Mouse (Mus musculus) MEL (cell line): Measurements from ENCODE around the gene Bin2. TPM values are rescaled to one million over a fixed set of nuclear protein-coding genes. Genes with fewer than 3 reads are reported as not detected.

ENCODE experiments used
- DNase-seq: peaks from one replicate; pipeline ENCODE4 v3.0.0; 2011; ENCODE audit warnings: low read depth, low spot score
- H3K27ac ChIP-seq: 2 replicates; pipeline ENCODE4 v1.5.1; 2012; ENCODE audit warnings: low read depth, mild to moderate bottlenecking, control low read depth, low read length, moderate library complexity; ENCODE audit not compliant: control insufficient read depth
- H3K27me3 ChIP-seq, 2 experiments: fragments of 150-350 bp in 1 of 2; sonication (generic) in 1 of 2; 2 replicates each; pipeline ENCODE4 v1.6.1; 2012; ENCODE audit warnings: low read length in 2 of 2, mild to moderate bottlenecking in 2 of 2, improper control_type of control experiment in 1 of 2, moderate library complexity in 1 of 2; ENCODE audit not compliant: insufficient read depth in 2 of 2, control insufficient read depth in 1 of 2
- H3K36me3 ChIP-seq, 2 experiments: 2 replicates each; pipeline ENCODE4 v1.6.1; 2012 to 2014; ENCODE audit warnings: low read length in 2 of 2, improper control_type of control experiment in 1 of 2, inconsistent platforms in 1 of 2, mild to moderate bottlenecking in 1 of 2; ENCODE audit not compliant: insufficient read depth in 2 of 2, control insufficient read depth in 1 of 2
- H3K4me1 ChIP-seq, 2 experiments: fragments of 150-350 bp in 1 of 2; sonication (generic) in 1 of 2; 2 replicates each; pipeline ENCODE4 v1.6.1; 2012; ENCODE audit warnings: low read length in 2 of 2, improper control_type of control experiment in 1 of 2, mild to moderate bottlenecking in 1 of 2; ENCODE audit not compliant: insufficient read depth in 2 of 2, control insufficient read depth in 1 of 2
- H3K4me3 ChIP-seq, 2 experiments: fragments of 150-350 bp in 1 of 2; sonication (generic) in 1 of 2; 2 replicates each; pipeline ENCODE4 v1.5.1; 2012; ENCODE audit warnings: low read depth in 2 of 2, low read length in 2 of 2, mild to moderate bottlenecking in 2 of 2, moderate library complexity in 2 of 2, control low read depth in 1 of 2, improper control_type of control experiment in 1 of 2; ENCODE audit not compliant: control insufficient read depth in 1 of 2, insufficient read depth in 1 of 2
- H3K79me2 ChIP-seq: 2 replicates; pipeline ENCODE4 v1.6.1; 2012; ENCODE audit warnings: mild to moderate bottlenecking, low read length, moderate library complexity; ENCODE audit not compliant: control insufficient read depth, poor library complexity, insufficient read depth
- H3K9ac ChIP-seq: 2 replicates; pipeline ENCODE4 v1.6.1; 2012; ENCODE audit warnings: low read depth, mild to moderate bottlenecking, control low read depth, low read length, moderate library complexity; ENCODE audit not compliant: control insufficient read depth, poor library complexity, severe bottlenecking
- H3K9me3 ChIP-seq: fragments of 150-350 bp; sonication (generic); replicated peaks from 2 replicates; pipeline ENCODE4 v1.6.1; 2012; ENCODE audit warnings: mild to moderate bottlenecking, low read length, improper control_type of control experiment, moderate library complexity; ENCODE audit not compliant: insufficient read depth
- BHLHE40 ChIP-seq: IDR thresholded peaks from 2 replicates; pipeline ENCODE4 v1.6.1; 2012; ENCODE audit warnings: low read depth, mild to moderate bottlenecking, inconsistent platforms, low read length, improper control_type of control experiment, borderline replicate concordance
- CHD2 ChIP-seq: IDR thresholded peaks from 2 replicates; pipeline ENCODE4 v1.6.1; 2011; ENCODE audit warnings: low read length, improper control_type of control experiment
- CTCF ChIP-seq, 3 experiments: IDR thresholded peaks in 2 of 3; conservative IDR thresholded peaks in 1 of 3; 2 replicates each; pipeline ENCODE4 v1.5.1; 2011 to 2012; ENCODE audit warnings: low read length in 3 of 3, low read depth in 2 of 3, mild to moderate bottlenecking in 2 of 3, improper control_type of control experiment in 1 of 3, inconsistent platforms in 1 of 3, mixed read lengths in 1 of 3, moderate library complexity in 1 of 3; ENCODE audit not compliant: control insufficient read depth in 1 of 3, insufficient read depth in 1 of 3, poor library complexity in 1 of 3, severe bottlenecking in 1 of 3
- E2F4 ChIP-seq: IDR thresholded peaks from 2 replicates; pipeline ENCODE4 v1.6.1; 2011; ENCODE audit warnings: low read depth, low read length, improper control_type of control experiment, borderline replicate concordance
- ELF1 ChIP-seq: IDR thresholded peaks from 2 replicates; pipeline ENCODE4 v1.6.1; 2014; ENCODE audit warnings: low read depth, mild to moderate bottlenecking, inconsistent platforms, low read length, improper control_type of control experiment, moderate library complexity
- GATA1 ChIP-seq: IDR thresholded peaks from 2 replicates; pipeline ENCODE4 v1.6.1; 2011; ENCODE audit warnings: low read depth, low read length, improper control_type of control experiment
- HCFC1 ChIP-seq: IDR thresholded peaks from 2 replicates; pipeline ENCODE4 v1.6.1; 2012; ENCODE audit warnings: low read depth, mild to moderate bottlenecking, inconsistent platforms, low read length, improper control_type of control experiment, moderate library complexity
- JUND ChIP-seq: IDR thresholded peaks from 2 replicates; pipeline ENCODE4 v1.6.1; 2011; ENCODE audit warnings: low read depth, mild to moderate bottlenecking, improper control_type of control experiment, low read length
- KAT2A ChIP-seq: conservative IDR thresholded peaks from 2 replicates; pipeline ENCODE4 v1.6.1; 2012; ENCODE audit warnings: low read depth, low read length, improper control_type of control experiment, inconsistent platforms
- MAFK ChIP-seq: IDR thresholded peaks from 2 replicates; pipeline ENCODE4 v1.6.1; 2011; ENCODE audit warnings: low read depth, mild to moderate bottlenecking, low read length, improper control_type of control experiment, borderline replicate concordance
- MAX ChIP-seq: IDR thresholded peaks from 2 replicates; pipeline ENCODE4 v1.6.1; 2011; ENCODE audit warnings: low read length, improper control_type of control experiment
- MAZ ChIP-seq: IDR thresholded peaks from 2 replicates; pipeline ENCODE4 v1.6.1; 2012; ENCODE audit warnings: low read depth, mild to moderate bottlenecking, inconsistent platforms, low read length, improper control_type of control experiment
- MEF2A ChIP-seq: IDR thresholded peaks from 2 replicates; pipeline ENCODE4 v1.6.1; 2014; ENCODE audit warnings: low read depth, mild to moderate bottlenecking, inconsistent platforms, low read length, improper control_type of control experiment; ENCODE audit not compliant: poor library complexity, insufficient replicate concordance, severe bottlenecking; ENCODE audit errors: extremely low read depth
- NELFE ChIP-seq: IDR thresholded peaks from 2 replicates; pipeline ENCODE4 v1.6.1; 2011; ENCODE audit warnings: low read depth, low read length, improper control_type of control experiment
- NRF1 ChIP-seq: IDR thresholded peaks from 2 replicates; pipeline ENCODE4 v1.6.1; 2014; ENCODE audit warnings: low read depth, mild to moderate bottlenecking, inconsistent platforms, low read length, improper control_type of control experiment, moderate library complexity; ENCODE audit not compliant: poor library complexity, insufficient read depth, severe bottlenecking
- POLR2A ChIP-seq, 2 experiments: IDR thresholded peaks; 2 replicates each; pipeline ENCODE4 v1.6.1; 2011 to 2012; ENCODE audit warnings: low read length in 2 of 2, mild to moderate bottlenecking in 2 of 2, control low read depth in 1 of 2, improper control_type of control experiment in 1 of 2, low read depth in 1 of 2, moderate library complexity in 1 of 2; ENCODE audit not compliant: control insufficient read depth in 1 of 2, insufficient read depth in 1 of 2, poor library complexity in 1 of 2
- POLR2AphosphoS2 ChIP-seq: IDR thresholded peaks from 2 replicates; pipeline ENCODE4 v1.6.1; 2011; ENCODE audit warnings: low read length, improper control_type of control experiment
- POLR2AphosphoS5 ChIP-seq: IDR thresholded peaks from 2 replicates; pipeline ENCODE4 v1.6.1; 2012; ENCODE audit warnings: low read depth, borderline replicate concordance, mild to moderate bottlenecking, inconsistent platforms, low read length, moderate library complexity, mixed read lengths
- SIN3A ChIP-seq: IDR thresholded peaks from 2 replicates; pipeline ENCODE4 v1.6.1; 2012; ENCODE audit warnings: low read length, improper control_type of control experiment, inconsistent platforms
- TAL1 ChIP-seq: IDR thresholded peaks from 2 replicates; pipeline ENCODE4 v1.6.1; 2012; ENCODE audit warnings: mild to moderate bottlenecking, inconsistent platforms, low read length, moderate library complexity, mixed read lengths
- TCF12 ChIP-seq: IDR thresholded peaks from 2 replicates; pipeline ENCODE4 v1.6.1; 2014; ENCODE audit warnings: low read depth, mild to moderate bottlenecking, inconsistent platforms, low read length, improper control_type of control experiment, moderate library complexity
- USF1 ChIP-seq: IDR thresholded peaks from 2 replicates; pipeline ENCODE4 v1.6.1; 2014; ENCODE audit warnings: low read depth, mild to moderate bottlenecking, inconsistent platforms, low read length, improper control_type of control experiment, moderate library complexity
- USF2 ChIP-seq, 2 experiments: IDR thresholded peaks; 2 replicates each; pipeline ENCODE4 v1.6.1; 2011 to 2012; ENCODE audit warnings: improper control_type of control experiment in 2 of 2, low read length in 2 of 2, borderline replicate concordance in 1 of 2, inconsistent platforms in 1 of 2, low read depth in 1 of 2, mild to moderate bottlenecking in 1 of 2; ENCODE audit not compliant: insufficient read depth in 1 of 2
- ZC3H11A ChIP-seq: IDR thresholded peaks from 2 replicates; pipeline ENCODE4 v1.6.1; 2012; ENCODE audit warnings: low read depth, mild to moderate bottlenecking, inconsistent platforms, low read length, improper control_type of control experiment
- ZKSCAN1 ChIP-seq: IDR thresholded peaks from 2 replicates; pipeline ENCODE4 v1.6.1; 2012; ENCODE audit warnings: low read depth, mild to moderate bottlenecking, inconsistent platforms, low read length, improper control_type of control experiment, moderate library complexity
- polyA plus RNA-seq, 2 experiments: library from polyadenylated mRNA; stranded (reverse) in 1 of 2; unstranded in 1 of 2; fragments of >175 nt in 1 of 2; fragments of >200 nt in 1 of 2; gene quantifications; 2 replicates each; pipeline versions ENCODE4 v1.2.1 to v1.2.4; 2012; ENCODE audit warnings: low replicate concordance in 2 of 2, low read depth in 1 of 2; ENCODE audit not compliant: insufficient read length in 2 of 2, insufficient read depth in 1 of 2, missing spikeins in 1 of 2
- total RNA-seq: library from RNA; depleted of rRNA; stranded (reverse); fragments of 300-350 nt; gene quantifications from 2 replicates; pipeline ENCODE4 v1.2.3, GENCODE M21; 2012

Bin2 gene
- total and polyA plus RNA-seq, 3 experiments = 79.9 to 128 (median 106) TPM

GRCm38 (mm10) chr15:100680381-100680780 is 11.0 kb upstream of the Bin2 start:
- H3K27ac ChIP-seq = no peak overlapping the region
- no peak overlapping the region for H3K4me3 ChIP-seq
- no peak overlapping the region for H3K9ac ChIP-seq
- H3K79me2 ChIP-seq = no peaks in the 10 kb centered on the region; the same call in 1 of the 2 replicates
- no peak for DNase-seq
- TF ChIP-seq MAX (no peak), ZKSCAN1 (no peak), GATA1 (no peak), POLR2A (IDR thresholded peaks at IDR 0.05; ENCODE audit: control insufficient read depth in 1 of 2, insufficient read depth in 1 of 2, low read depth in 1 of 2, low read length in 2 of 2, poor library complexity in 1 of 2) (no peak), NELFE (no peak), MEF2A (no peak), KAT2A (no peak)
- H3K4me1 ChIP-seq = peaks cover 13 to 16% of the 10 kb centered on the region in 2 experiments
- H3K27me3 ChIP-seq = no peaks in the 10 kb centered on the region
- H3K9me3 ChIP-seq = no peaks in the 10 kb centered on the region
- H3K36me3 ChIP-seq = peaks cover 0 to 16% of the 10 kb centered on the region in 2 experiments; a peak in 2 of 4 replicates

GRCm38 (mm10) chr15:100679005-100679404 is 9.7 kb upstream of the Bin2 start:
- Histone ChIP-seq H3K9ac (no peak overlapping the region), H3K27me3 (no peaks in the 10 kb centered on the region)
- TF ChIP-seq MAZ = no peak
- no peak for TF ChIP-seq KAT2A
- TF ChIP-seq ELF1 = no peak
- TF ChIP-seq ZC3H11A = no peak
- TF ChIP-seq TCF12 = no peak
- no peak for TF ChIP-seq NELFE
- TF ChIP-seq, all 39 proteins: peak for 0
- no peaks in the 10 kb centered on the region for H3K9me3 ChIP-seq
- peaks cover 13 to 18% of the 10 kb centered on the region in 2 experiments for H3K4me1 ChIP-seq
- no peaks in the 10 kb centered on the region for H3K79me2 ChIP-seq
- H3K27ac ChIP-seq = no peak overlapping the region
- no peak overlapping the region for H3K4me3 ChIP-seq
- peaks cover 0 to 19% of the 10 kb centered on the region in 2 experiments; a peak in 2 of 4 replicates for H3K36me3 ChIP-seq
- DNase-seq = no peak

GRCm38 (mm10) chr15:100678581-100678980 is 9.2 kb upstream of the Bin2 start:
- Histone ChIP-seq H3K9ac (no peak overlapping the region), H3K27ac (no peak overlapping the region), H3K4me1 (peaks cover 11 to 17% of the 10 kb centered on the region in 2 experiments), H3K9me3 (no peaks in the 10 kb centered on the region), H3K79me2 (no peaks in the 10 kb centered on the region), H3K36me3 (peaks cover 0 to 18% of the 10 kb centered on the region in 2 experiments; a peak in 2 of 4 replicates), H3K4me3 (no peak overlapping the region), H3K27me3 (no peaks in the 10 kb centered on the region)
- no peak for DNase-seq
- TF ChIP-seq JUND (no peak), POLR2AphosphoS5 (no peak), POLR2AphosphoS2 (no peak), GATA1 (no peak), USF2 (IDR thresholded peaks at IDR 0.05; ENCODE audit: borderline replicate concordance in 1 of 2, insufficient read depth in 1 of 2, low read depth in 1 of 2, low read length in 2 of 2) (no peak), TAL1 (no peak), MEF2A (no peak), BHLHE40 (no peak), E2F4 (no peak), TCF12 (no peak), NRF1 (no peak), ELF1 (no peak), CTCF (IDR thresholded peaks at IDR 0.05 in 2 of 3, conservative IDR thresholded peaks at IDR 0.05 in 1 of 3; ENCODE audit: control insufficient read depth in 1 of 3, insufficient read depth in 1 of 3, low read depth in 2 of 3, low read length in 3 of 3, poor library complexity in 1 of 3, severe bottlenecking in 1 of 3) (no peak), HCFC1 (no peak), CHD2 (no peak), USF1 (no peak), SIN3A (no peak), MAFK (no peak)
